Mouse (Mus musculus): Measurements from ENCODE around the gene Eci2. TPM values are rescaled to one million over a fixed set of nuclear protein-coding genes. Genes with fewer than 3 reads are reported as not detected.
"Not testable (repeated sequence)": the region's sequence is repeated elsewhere in the genome, so short reads cannot be mapped to it uniquely, and the experiment has no call there.

Eci2 gene
- polyA plus RNA-seq, 1 experiment: 10.2 TPM

GRCm38 (mm10) chr13:34964866-34965265 is 62.0 kb downstream of the Eci2 start:
- Histone ChIP-seq H3K4me1 (ENCODE audit: control insufficient read depth, insufficient read depth, low read length) (peaks cover 7% of the 10 kb centered on the region), H3K4me3 (ENCODE audit: control insufficient read depth, low read depth, low read length) (no peak overlapping the region), H3K27ac (ENCODE audit: control insufficient read depth, insufficient read depth, low read depth, low read length) (no peak overlapping the region), H3K36me3 (ENCODE audit: control insufficient read depth, insufficient read depth, low read length) (no peaks in the 10 kb centered on the region), H3K27me3 (ENCODE audit: control insufficient read depth, insufficient read depth, low read length) (no peaks in the 10 kb centered on the region)
- TF ChIP-seq POLR2A (IDR thresholded peaks at IDR 0.05; ENCODE audit: control insufficient read depth, low read depth, low read length): no peak

GRCm38 (mm10) chr13:34964419-34964818 is 62.5 kb downstream of the Eci2 start:
- peaks cover 7% of the 10 kb centered on the region for H3K4me1 ChIP-seq (ENCODE audit: control insufficient read depth, insufficient read depth, low read length)
- H3K27ac ChIP-seq (ENCODE audit: control insufficient read depth, insufficient read depth, low read depth, low read length): no peak overlapping the region
- no peak overlapping the region for H3K4me3 ChIP-seq (ENCODE audit: control insufficient read depth, low read depth, low read length)
- H3K27me3 ChIP-seq (ENCODE audit: control insufficient read depth, insufficient read depth, low read length): no peaks in the 10 kb centered on the region
- TF ChIP-seq POLR2A (IDR thresholded peaks at IDR 0.05; ENCODE audit: control insufficient read depth, low read depth, low read length) (no peak), CTCF (IDR thresholded peaks at IDR 0.05; ENCODE audit: control insufficient read depth, insufficient read depth, insufficient replicate concordance, low read depth, low read length) (no peak)
- H3K36me3 ChIP-seq (ENCODE audit: control insufficient read depth, insufficient read depth, low read length): no peaks in the 10 kb centered on the region

- TF ChIP-seq POLR2A (IDR thresholded peaks at IDR 0.05; ENCODE audit: control insufficient read depth, low read depth, low read length) (no peak), CTCF (IDR thresholded peaks at IDR 0.05; ENCODE audit: control insufficient read depth, insufficient read depth, insufficient replicate concordance, low read depth, low read length) (no peak)
- H3K27ac ChIP-seq (ENCODE audit: control insufficient read depth, insufficient read depth, low read depth, low read length): no peak within 1 kb of the TSS
- H3K36me3 ChIP-seq (ENCODE audit: control insufficient read depth, insufficient read depth, low read length): no peaks in the 10 kb centered on the region
- H3K4me1 ChIP-seq (ENCODE audit: control insufficient read depth, insufficient read depth, low read length): peaks cover 7% of the 10 kb centered on the region
- H3K27me3 ChIP-seq (ENCODE audit: control insufficient read depth, insufficient read depth, low read length): no peaks in the 10 kb centered on the region
- H3K4me3 ChIP-seq (ENCODE audit: control insufficient read depth, low read depth, low read length): peak within 1 kb of the TSS; percentile 46
Observed at GRCm38 (mm10) chr13:34963511-34964397, 63.1 kb downstream of the Eci2 start, which contains the start of gene Eci3. Eci3 (minus strand) TSS chr13:34963810.

- Histone ChIP-seq H3K27me3 (ENCODE audit: control insufficient read depth, insufficient read depth, low read length) (no peaks in the 10 kb centered on the region), H3K27ac (ENCODE audit: control insufficient read depth, insufficient read depth, low read depth, low read length) (no peak overlapping the region), H3K36me3 (ENCODE audit: control insufficient read depth, insufficient read depth, low read length) (no peaks in the 10 kb centered on the region), H3K4me1 (ENCODE audit: control insufficient read depth, insufficient read depth, low read length) (peaks cover 7% of the 10 kb centered on the region), H3K4me3 (ENCODE audit: control insufficient read depth, low read depth, low read length) (no peak overlapping the region)
- TF ChIP-seq CTCF (IDR thresholded peaks at IDR 0.05; ENCODE audit: control insufficient read depth, insufficient read depth, insufficient replicate concordance, low read depth, low read length) (no peak), POLR2A (IDR thresholded peaks at IDR 0.05; ENCODE audit: control insufficient read depth, low read depth, low read length) (no peak)
Observed at GRCm38 (mm10) chr13:34960996-34961770, 65.7 kb downstream of the Eci2 start.

DNA sequence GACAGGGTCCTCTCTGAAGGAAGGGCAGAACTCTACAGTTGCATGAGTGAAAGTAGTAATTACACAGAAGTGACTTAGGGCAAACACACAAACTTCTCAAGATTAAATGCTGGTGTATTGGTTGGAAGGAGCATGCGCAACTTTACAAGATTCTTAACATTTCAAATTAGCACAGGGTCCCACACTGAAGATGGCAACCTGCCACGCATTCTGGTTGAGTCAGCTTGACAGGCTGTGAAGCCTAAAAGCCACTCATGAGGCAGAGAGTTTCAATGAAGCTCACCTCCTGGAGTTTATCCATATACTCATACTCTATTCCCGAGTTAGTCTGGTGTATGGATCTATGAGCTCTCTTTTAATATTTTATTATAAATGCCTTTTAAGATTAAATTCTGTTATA is 68.7 kb downstream of the Eci2 start:
- H3K4me3 ChIP-seq (ENCODE audit: control insufficient read depth, low read depth, low read length); H3K27ac ChIP-seq (ENCODE audit: control insufficient read depth, insufficient read depth, low read depth, low read length); H3K4me1 ChIP-seq (ENCODE audit: control insufficient read depth, insufficient read depth, low read length); H3K36me3 ChIP-seq (ENCODE audit: control insufficient read depth, insufficient read depth, low read length); H3K27me3 ChIP-seq (ENCODE audit: control insufficient read depth, insufficient read depth, low read length): not testable (repeated sequence)

DNA sequence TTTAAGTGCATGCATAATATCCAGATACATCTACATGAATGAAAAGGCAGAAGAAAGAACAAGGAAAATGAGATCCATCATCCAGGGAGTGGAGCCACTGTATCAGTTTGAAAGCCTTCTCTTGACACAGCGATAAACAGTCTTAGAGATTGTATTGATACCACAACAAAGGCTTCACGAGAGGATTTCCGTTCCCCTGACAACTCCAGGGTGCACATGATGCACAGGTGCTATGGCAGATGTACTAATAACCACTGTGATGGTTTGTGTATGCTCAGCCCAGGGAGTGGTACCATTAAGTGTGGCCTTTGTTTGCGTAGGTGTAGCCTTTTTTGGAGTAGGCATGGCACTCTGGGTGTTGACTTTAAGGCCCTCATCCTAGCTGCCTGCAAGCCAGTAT is 70.0 kb downstream of the Eci2 start:
- TF ChIP-seq POLR2A (IDR thresholded peaks at IDR 0.05; ENCODE audit: control insufficient read depth, low read depth, low read length): no peak
- no peak for TF ChIP-seq CTCF (IDR thresholded peaks at IDR 0.05; ENCODE audit: control insufficient read depth, insufficient read depth, insufficient replicate concordance, low read depth, low read length)
- Histone ChIP-seq H3K4me1 (ENCODE audit: control insufficient read depth, insufficient read depth, low read length) (no peaks in the 10 kb centered on the region), H3K36me3 (ENCODE audit: control insufficient read depth, insufficient read depth, low read length) (no peaks in the 10 kb centered on the region), H3K27ac (ENCODE audit: control insufficient read depth, insufficient read depth, low read depth, low read length) (no peak overlapping the region), H3K27me3 (ENCODE audit: control insufficient read depth, insufficient read depth, low read length) (no peaks in the 10 kb centered on the region), H3K4me3 (ENCODE audit: control insufficient read depth, low read depth, low read length) (no peak overlapping the region)

DNA sequence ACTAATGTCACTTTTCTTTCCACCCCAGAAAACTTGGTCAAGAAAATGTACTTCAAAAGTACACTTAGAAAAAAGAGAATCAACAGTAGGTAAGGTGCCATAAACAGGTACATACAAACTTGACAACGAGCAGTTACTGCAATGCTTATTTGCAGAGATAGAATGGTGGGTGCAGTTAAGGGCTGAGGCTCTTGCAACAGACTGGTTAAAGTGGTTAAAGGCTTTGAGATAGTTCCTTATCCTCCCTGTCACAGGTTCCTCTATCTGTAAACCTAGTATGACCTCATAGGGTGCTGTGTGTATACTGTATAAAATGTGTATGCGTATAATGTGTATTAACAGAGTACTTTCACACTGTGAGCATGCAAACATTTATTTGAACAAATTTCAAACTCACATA is 75.5 kb downstream of the Eci2 start:
- H3K4me1 ChIP-seq (ENCODE audit: control insufficient read depth, insufficient read depth, low read length); H3K4me3 ChIP-seq (ENCODE audit: control insufficient read depth, low read depth, low read length); H3K27me3 ChIP-seq (ENCODE audit: control insufficient read depth, insufficient read depth, low read length); H3K36me3 ChIP-seq (ENCODE audit: control insufficient read depth, insufficient read depth, low read length); H3K27ac ChIP-seq (ENCODE audit: control insufficient read depth, insufficient read depth, low read depth, low read length): not testable (repeated sequence)

Data from testis, adult 2 months (tissue).